Mouse (Mus musculus) liver, embryonic 14.5 days (tissue): ENCODE results near the gene Acyp2.

ENCODE experiments used
- CTCF ChIP-seq: IDR thresholded peaks from 2 replicates; pipeline ENCODE4 v1.5.1; 2016; ENCODE audit warnings: antibody characterized with exemption, low read depth, control low read depth
- EP300 ChIP-seq: IDR thresholded peaks from 2 replicates; pipeline ENCODE4 v1.6.1; 2016; ENCODE audit warnings: antibody characterized with exemption, low read depth

- no peak for TF ChIP-seq CTCF
- no peak for TF ChIP-seq EP300
Observed at GRCm38 (mm10) chr11:30491515-30492260, 157.7 kb downstream of the Acyp2 start.
